Comparison of ENCODE assay signal across 1 mouse cellular context in the genomic region with DNA sequence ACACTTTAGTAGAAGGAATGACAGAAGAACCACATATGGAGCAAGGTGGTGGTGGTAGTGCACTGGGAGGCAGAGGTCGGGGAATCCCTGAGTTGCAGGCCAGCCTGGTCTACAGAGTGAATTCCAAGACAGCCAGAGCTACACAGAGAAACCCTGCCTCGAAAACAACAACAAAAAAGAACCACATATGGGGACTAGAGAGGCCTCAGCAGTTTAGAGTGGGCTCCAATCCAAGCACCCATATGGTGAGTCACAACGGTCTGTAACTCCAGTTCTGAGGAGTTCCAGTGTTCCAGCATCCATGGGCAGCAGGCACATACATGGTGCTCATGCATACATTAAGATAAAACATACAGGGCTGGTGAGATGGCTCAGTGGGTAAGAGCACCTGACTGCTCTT.
TF ChIP-seq lines count a peak whose summit lies in the region.

No protein-coding gene starts in this region.

TF ChIP-seq in CH12.LX, 34 proteins besides CTCF, POLR2A, EP300 and RAD21 (continued from another document):
- no peak for TF ChIP-seq HCFC1 (IDR thresholded peaks at IDR 0.05; ENCODE audit: low read depth, low read length)
- TF ChIP-seq CHD2 (IDR thresholded peaks at IDR 0.05; ENCODE audit: low read length): no peak
